Mouse (Mus musculus) thymus, postnatal 10 days (tissue): Measurements from ENCODE around the gene Hist2h3b.
"Not testable (repeated sequence)": the region's sequence is repeated elsewhere in the genome, so short reads cannot be mapped to it uniquely, and the experiment has no call there.

Experiments used
- DNase-seq, 2 experiments: peaks; one replicate each; pipeline ENCODE4 v3.0.0; 2021; ENCODE audit warnings: low spot score in 2 of 2

The Hist2h3b gene

DNA sequence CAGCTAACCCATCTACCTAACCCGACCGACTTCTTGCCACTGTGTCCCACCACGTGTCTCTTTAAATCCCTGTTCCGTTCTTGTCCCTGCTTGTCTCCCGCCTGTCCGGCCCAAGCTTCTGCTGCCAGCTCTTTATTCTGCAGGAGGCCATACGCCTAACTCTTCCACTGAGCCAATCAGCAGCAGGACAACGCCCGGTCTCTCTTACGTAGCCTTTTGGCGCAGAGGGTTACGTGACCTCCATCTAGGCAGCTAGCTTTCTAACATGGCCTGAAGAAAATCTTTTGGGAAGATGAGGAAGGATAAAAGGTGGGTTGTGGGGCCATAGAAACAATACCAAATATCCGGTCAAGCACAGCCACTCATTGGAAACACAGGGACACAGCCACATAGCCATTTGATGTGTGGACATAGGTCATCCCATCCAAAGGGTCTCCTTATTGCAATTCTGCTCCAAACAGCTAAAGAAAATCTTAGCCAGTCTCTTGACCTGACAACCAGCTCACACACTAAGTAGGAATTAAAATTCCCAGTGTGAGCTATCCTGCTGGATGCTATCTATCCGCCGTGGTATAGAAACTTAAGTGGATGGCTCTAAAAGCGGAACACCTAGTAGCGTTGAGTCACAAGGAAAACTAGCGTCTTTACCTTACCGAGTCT, 6.1 kb upstream of the Hist2h3b start:
- peak; percentile 36 to 42 for DNase-seq

DNA sequence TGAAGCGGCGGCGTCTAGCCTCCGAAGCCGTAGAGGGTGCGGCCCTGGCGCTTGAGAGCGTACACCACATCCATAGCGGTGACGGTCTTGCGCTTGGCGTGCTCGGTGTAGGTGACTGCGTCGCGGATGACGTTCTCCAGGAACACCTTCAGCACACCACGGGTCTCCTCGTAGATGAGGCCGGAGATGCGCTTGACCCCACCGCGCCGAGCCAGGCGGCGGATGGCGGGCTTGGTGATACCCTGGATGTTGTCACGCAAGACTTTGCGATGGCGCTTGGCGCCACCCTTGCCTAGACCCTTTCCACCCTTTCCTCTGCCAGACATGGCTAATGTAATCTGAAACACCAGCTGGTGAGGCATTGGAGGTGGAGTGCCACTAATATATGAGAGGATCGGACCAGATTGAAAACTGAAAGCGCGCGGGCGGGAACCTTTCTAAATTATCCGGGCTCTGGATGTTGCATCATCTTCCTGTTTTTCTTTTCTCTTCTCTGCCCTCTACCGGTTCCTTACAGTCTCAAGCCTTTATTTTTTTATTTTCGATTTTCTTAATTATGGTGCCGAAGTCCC, 5.4 kb upstream of the Hist2h3b start, which contains the start of gene Hist2h4:
TSS of gene Hist2h4 (minus strand) at position 333 of the 572 bp plus-strand sequence.
- DNase-seq, result peak; percentile 91 to 94

DNA sequence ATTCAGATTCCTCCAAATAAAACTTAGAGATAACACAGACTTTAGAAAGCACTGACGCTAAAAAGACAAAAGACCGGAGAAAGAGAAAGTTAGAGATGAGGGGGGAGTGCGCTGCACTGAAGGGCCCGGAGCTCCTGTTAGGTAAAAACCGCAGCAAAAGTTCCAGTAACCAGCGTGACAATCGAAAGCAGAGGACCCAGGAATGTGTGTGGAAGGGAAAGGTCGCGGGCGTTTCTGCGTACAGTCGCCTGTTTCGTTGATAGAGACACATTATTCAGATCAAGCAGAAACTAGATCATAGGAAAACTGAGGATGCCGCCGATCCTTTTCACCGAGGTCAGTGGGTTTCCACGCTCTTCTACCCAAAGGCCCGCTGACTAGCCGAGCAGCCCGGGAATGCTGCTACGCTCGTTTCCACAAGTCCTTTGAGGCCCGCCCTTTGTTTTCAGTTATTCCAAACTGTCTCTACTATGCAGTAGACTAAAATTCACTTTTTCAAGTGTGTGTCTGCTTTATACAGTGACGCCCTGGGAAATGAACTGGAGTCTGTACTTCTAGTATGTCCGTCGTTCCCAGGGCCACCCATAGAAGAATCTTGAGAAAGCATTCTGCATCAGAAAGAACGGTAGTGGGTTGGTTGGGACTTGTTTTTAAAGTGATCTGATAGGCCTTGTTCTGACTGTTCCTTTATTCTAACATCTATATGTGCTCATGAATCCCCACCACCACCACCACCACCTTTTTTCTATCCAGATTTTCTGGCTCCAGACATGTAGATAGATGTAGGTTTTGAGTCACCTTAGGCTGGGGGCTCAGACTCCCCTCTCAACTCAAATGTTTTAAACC, 4.7 kb upstream of the Hist2h3b start:
- DNase-seq, result peak; percentile 40 to 45

DNA sequence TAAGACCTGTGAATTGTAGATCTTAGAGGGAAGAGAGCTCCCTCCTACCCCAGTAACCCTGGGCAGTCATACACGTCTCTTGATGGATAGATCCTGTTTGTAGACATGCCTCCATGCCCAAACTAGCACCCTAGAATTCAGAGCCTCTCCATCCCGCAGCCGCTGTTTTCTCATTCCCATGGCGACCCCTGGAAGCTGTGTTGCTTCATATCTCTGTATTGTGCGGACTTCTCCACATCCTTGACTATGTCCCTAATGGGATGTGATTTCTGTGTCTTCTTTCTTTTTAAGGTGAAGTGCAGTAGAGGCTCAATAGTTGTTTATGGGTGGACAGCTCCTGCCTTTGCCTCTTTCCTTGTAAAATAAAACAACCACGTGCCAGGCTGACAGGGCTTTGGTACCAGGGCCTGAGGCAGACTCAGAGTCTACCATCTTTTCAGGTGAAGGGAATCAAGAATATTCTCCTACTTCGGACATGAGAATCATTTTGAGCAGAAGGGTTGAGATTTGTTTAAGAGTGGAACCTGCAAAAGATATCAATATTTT, 4.0 kb upstream of the Hist2h3b start:
- DNase-seq, result no peak

DNA sequence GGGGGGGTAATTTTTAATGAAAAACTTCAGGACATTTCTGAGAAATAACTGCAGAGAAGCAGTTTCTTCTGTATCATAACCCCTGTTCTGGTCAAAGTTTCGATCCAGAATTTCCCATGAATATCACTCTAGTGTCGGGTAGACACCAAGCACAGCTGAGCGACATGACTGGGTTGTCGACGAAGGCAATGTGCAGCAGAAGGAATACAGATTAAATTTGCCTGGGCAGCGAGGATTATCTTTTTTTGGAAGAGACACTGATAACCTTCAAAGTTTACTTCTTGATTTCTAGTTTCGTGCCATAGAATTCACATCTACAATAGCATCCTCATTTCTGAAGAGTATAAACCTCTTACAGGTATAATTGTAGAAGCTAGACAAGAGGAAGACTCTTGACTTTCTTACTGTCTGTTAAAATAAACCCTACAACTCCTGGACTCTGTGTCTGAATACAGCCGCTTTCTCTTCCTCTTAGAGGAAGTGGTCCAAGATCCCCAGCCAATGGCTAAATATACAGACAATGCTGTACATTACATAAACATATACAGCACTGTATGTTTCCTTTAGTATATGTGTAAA, 2.2 kb upstream of the Hist2h3b start:
- DNase-seq, result no peak

DNA sequence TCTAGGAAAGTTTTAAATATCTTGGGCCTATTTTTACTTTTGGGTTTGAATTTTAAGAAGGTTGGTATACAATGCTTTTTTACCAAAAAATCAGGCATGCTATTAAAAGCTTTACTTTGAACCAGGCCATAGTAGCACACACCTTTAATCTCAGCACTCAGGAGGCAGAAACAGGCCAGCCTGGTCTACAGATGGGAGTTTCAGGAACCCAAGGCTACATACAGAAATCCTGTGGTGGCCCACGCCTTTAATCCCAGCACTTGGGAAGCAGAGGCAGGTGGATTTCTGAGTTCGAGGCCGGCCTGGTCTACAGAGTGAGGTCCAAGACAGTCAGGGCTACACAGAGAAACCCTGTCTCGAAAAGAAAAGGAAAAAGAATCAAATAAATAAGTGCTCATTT, 913 bp upstream of the Hist2h3b start:
- DNase-seq, result no peak

DNA sequence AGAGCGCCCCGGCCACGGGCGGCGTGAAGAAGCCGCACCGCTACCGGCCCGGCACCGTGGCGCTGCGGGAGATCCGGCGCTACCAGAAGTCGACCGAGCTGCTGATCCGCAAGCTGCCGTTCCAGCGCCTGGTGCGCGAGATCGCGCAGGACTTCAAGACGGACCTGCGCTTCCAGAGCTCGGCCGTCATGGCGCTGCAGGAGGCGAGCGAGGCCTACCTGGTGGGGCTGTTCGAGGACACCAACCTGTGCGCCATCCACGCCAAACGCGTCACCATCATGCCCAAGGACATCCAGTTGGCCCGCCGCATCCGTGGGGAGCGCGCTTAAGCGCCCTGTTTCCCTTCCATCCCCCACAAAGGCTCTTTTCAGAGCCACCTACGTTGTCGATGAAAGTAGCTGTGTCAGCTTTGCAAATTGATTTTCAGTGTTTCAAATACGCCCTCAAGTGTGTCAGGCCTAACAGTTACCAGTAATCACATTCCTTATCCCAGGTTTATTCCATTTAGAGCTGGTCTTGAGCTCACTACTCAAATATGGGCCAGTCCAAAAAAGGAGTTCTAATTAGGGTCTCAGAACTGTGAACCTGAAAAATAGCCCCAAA, 423 bp downstream of the Hist2h3b start:
- peak in 1 of 2 experiments; percentile 31 for DNase-seq

DNA sequence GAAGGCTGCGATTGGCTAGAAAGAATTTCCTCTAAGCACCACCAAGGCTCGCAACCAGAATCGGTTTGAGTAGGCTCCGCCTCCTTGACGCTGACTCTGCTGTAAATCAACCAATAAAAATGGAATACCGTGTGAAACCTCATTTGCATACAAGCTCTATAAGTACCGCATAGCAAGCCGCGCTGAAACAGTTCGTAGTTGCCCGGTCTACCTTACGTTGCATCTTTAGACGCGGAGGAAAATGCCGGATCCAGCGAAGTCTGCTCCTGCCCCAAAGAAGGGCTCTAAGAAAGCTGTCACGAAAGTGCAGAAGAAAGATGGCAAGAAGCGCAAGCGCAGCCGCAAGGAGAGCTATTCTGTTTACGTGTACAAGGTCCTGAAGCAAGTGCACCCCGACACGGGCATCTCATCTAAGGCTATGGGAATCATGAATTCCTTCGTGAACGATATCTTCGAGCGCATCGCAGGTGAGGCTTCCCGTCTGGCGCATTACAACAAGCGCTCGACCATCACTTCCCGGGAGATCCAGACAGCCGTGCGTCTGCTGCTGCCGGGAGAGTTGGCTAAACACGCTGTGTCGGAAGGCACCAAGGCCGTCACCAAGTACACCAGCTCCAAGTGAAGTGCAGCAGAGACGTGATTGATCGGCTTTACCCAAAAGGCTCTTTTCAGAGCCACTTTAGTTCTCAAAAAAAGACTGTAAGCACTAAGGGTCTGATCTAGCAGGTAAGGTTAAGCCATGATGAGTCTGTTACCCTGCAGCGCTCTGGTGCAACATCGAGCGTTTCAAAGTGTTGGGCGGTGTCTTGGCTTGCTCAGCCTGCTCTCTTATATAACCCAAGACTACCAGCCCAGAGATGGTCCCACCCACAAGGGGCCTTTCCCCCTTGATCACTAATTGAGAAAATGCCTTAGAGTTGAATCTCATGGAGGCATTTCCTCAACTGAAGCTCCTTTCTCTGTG, 1.3 kb downstream of the Hist2h3b start, which contains the start of gene Hist2h2bb:
TSS of gene Hist2h2bb (plus strand) at position 242 of the 964 bp plus-strand sequence.
- peak; percentile 89 to 93 for DNase-seq

DNA sequence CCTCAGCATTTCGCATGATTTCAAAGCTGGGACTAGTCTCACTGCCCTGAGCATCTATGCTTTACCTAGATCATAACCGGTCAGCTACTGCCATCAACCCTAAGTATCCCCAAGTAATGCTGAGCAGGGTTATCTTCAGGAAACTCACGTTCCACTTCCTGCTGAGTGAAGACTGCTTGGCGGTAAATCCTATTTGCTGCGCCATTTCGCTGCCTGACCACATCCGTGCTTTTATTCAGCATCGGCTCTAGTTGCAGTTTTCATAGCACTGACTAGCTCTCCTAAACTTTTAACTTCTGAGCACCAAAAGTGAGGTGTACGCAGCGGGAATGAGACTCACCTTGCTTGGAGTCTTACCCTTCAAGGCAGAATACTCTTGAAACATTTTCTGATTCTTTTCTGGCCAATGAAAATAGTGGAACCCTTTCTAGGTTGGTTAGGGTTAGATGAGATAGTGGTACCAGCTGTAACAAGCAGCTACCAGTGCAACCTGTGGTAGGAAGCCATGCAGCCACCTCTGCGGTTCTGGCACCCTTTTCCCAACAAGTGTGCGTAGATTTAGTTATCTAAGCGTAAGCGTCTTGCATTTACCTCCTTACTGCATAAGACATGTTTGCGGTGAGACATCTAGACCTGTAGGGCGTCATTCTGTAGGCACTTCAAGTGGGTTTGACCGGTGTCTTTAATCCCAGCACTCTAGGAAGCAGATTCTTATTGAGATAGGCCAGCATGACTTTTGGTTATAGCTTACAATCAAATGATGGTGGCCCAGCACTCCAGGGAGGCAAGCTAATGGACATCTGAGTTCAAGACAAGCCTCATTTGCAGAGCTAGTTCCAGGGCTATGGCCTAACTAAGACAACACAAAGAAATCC, 5.4 kb downstream of the Hist2h3b start:
- DNase-seq, result peak; percentile 46 to 48

DNA sequence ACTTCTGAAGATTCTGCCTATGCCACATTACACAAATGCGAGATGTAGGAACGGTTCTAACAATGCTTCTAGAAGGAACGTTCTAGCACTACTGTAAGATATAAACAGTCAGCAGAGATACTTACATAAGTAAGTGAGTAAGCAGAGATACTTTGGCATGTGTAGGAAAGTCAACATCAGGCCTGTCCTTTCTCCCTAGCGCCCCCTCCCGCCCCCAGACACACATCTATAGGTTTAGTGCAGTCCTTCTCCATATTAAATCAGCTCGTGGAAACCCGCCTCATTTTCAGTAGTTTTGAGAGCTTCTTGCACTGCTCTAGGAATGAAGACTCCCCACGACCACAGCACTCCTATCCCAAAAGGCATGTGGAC, 9.0 kb downstream of the Hist2h3b start:
- peak; percentile 80 to 88 for DNase-seq

DNA sequence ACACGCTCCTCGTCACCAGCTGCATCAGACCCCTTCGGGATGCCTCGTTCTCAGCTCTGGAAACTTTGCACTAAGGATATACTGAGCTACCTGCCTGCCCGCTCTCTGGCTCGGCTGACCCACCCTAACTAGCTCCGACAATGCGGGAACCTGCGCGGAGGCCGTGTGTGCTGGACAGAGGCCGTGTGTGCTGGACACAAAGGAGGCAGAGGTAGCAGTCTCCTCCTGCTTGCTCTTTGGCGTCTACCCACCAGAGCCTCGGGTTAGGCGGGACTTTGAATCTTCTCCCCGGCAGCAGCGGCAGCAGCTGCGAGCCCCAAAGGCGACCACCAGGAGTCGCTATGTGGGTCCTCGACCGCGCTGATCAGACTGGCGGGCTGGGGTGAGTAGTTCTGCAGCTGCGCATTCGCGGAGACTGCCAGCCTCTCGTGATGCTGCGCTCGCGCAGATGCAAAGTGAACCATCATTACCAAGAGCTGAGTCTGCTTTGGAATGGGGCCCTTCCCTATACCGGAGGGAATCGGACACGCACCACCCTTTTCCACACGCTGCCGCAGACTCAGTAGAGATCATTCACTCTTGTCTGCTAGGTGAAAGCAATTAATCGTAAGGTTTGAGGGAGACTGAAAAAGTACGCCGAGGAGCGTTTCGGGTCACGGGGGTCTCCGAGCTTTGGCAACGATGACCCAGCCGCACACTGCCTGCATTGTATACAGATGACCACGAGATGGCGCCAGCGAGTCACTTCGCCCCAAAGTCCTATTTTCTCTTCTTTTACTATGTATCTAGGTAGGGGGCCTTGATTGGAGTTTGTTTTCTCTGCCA, 9.6 kb downstream of the Hist2h3b start:
- DNase-seq, result peak; percentile 92 to 96

DNA sequence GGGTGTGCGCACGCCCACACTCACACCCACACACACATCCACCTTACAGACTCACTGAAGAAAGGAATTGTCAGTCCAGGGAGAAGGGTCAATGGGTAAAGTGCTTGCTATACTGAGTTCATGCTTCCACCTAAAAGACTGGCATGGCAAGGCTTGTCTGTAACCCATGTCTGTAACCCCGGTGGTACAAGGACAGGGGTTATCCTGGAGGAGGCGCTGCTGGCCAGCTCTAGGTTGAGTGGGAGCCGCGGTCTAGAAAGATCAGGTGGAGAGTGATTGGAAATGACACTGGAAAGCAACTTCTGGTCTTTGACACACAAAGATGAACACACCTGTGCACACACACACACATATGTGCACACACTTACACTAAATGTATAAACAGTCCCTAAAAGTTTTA, 12.2 kb downstream of the Hist2h3b start:
- no peak for DNase-seq

DNA sequence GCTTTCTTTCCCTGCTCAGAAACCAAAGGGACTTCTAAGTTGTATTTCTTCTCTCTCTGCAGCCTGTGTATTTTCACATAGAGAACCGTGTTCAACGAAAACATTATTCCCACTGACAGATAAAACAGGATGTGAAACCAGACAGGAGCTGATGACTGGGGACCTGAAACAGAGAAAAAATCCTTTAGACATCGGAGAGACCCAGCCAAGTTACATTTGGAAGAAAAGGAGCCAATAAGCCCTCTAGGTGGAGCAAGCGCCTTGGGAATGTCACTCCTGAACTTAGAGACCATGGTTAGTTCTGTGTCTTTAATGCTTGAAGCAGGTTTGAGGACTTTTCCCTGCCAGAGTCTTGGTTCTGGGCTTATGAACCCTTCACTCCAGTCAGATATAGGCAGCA, 16.0 kb downstream of the Hist2h3b start:
- no peak for DNase-seq

DNA sequence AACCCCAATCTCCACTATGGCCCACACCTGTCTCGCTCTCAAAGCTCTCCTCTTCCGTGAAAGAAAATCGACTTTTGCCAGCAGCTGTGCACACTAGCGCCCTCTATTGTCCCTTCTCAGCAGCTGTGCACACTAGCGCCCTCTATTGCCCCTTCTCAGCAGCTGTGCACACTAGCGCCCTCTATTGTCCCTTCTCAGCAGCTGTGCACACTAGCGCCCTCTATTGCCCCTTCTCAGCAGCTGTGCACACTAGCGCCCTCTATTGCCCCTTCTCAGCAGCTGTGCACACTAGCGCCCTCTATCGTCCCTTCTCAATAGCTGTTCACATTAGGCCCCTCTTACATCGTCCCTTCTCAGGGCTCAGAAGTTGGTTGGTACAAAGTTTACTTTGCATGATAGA, 18.9 kb downstream of the Hist2h3b start:
- DNase-seq, result not testable (repeated sequence)

DNA sequence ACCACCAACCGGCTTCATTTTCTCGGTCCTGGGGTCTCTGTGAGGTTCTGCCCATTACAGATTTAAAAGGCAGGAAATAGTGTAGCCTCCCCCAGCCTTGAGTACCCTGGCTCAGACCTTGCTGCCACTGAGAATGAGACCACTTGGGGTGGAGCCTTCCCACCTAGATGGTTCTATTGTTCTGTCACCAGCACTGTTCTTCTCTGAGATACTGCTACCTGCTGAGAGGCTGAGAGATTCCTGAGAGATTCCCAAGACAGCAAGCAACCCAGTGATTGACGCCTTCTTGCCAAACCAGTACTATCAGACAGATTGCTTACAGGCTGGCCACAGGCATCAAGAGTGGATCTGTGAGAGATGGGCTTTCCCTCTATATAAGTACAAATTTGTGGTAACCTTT, 20.7 kb downstream of the Hist2h3b start:
- DNase-seq, result no peak

DNA sequence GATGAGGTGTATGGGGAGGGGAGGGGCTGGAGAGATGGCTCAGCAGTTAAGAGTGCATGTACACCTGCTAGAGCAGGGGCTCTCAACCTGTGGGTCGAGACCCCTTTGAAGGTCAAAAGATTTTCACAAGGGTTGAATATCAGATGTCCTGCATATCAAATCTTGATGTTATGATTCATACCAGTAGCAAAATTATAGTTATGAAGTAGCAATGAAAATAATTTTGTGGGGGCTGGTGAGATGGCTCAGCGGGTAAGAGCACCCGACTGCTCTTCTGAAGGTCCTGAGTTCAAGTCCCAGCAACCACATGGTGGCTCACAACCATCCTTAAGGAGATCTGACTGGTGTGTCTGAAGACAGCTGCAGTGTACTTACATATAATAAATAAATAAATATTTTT, 22.3 kb downstream of the Hist2h3b start:
- DNase-seq, result not testable (repeated sequence)

DNA sequence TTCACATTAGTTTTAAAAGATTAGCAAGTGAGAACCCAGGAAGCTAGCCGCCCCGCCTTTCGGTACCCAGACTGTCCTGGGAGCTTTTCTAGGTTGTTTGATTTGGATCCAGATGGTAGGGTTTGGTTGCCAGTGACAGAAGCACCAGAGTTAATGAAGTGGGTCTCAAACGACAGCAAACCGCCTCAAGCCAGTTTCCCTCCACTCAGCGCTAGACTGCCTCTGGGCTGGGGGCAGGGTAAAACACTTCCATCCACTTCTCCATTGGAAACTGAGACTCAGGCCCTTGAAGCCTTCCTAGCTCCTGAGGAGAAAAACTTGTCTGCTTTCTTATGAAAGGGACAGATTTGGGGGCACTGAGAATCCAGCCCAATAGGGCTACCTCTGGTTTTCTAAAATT, 24.2 kb downstream of the Hist2h3b start:
- DNase-seq, result no peak

DNA sequence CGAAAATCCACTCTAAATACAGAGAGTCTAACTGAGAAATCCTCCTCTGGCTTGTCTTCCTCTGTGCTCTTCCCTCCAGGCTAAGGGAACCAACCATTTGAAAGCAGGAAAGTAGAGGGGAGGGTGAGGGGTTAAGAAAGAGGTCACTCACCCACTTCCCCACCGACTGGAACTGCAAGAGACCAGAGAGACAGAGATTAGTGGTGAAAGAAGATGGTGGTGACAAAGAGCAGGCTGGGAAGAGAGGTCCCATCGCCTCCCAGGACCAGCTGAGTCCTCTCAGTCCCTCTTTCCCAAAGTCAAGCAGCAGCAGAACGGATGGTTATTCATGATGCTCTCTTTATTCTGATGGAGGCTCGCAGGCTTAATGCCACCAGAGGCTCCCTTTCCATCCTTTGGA, 24.9 kb downstream of the Hist2h3b start:
- DNase-seq, result no peak

DNA sequence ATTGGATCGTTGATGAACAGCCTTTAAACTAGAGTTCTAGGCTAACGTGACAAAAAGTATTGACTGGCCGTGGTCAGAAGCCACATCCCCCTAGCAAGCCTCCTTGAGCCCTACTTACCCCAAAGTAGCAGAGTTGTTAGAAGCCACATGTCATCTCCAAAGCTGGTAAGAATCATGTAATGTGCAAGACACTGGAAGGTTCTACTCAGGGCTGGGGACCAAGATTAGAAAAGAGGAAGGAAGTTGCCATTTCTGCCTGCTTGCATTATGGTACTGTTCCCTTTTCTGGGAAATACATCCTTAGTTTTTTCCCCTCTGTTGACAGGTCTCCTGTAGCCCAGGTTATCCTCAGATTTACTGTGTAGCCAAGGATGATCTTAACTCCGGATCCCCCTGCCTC, 25.3 kb downstream of the Hist2h3b start, which contains the start of gene Fcgr1:
TSS of gene Fcgr1 (minus strand) at position 183 of the 400 bp plus-strand sequence.
- no peak for DNase-seq
